Mouse (Mus musculus): ENCODE measurements around the gene Alox12b.
A peak's percentile ranks its signal among the peaks of the same experiment; 100 is the strongest.

- TF ChIP-seq POLR2A (IDR thresholded peaks at IDR 0.05; ENCODE audit: borderline replicate concordance, extremely low read depth, low read depth, low read length) (peak; percentile 33; the same call in 1 of the 2 replicates), CTCF (IDR thresholded peaks at IDR 0.05; ENCODE audit: insufficient read depth, low read length) (no peak)
These were observed 47.5 kb upstream of the Alox12b start for GRCm38 (mm10) chr11:69109032-69109900.
